Mouse (Mus musculus) embryonic facial prominence, embryonic 14.5 days (tissue): Measurements from ENCODE around the gene Accsl. TPM values are rescaled to one million over a fixed set of nuclear protein-coding genes. Genes with fewer than 3 reads are reported as not detected.

Experiments
- ATAC-seq: fragments of 200-750 bp; cut with Nextera tagmentation; 2 replicates; pipeline ENCODE4 v1.8.0; 2017; ENCODE audit warnings: low read depth, moderate number of reproducible peaks, moderate TSS enrichment
- DNase-seq: peaks from one replicate; pipeline ENCODE4 v3.0.0-alpha.2; 2015; ENCODE audit warnings: low spot score
- H3K27ac ChIP-seq: fragments of 300-500 bp; sonication (generic); replicated peaks from 2 replicates; pipeline ENCODE4 v1.5.1; 2014; ENCODE audit warnings: low read depth, mild to moderate bottlenecking, low read length, moderate library complexity
- H3K27me3 ChIP-seq: fragments of 300-500 bp; sonication (generic); replicated peaks from 2 replicates; pipeline ENCODE4 v1.6.1; 2014; ENCODE audit warnings: low read length; ENCODE audit not compliant: control insufficient read depth, insufficient read depth
- H3K36me3 ChIP-seq: fragments of 300-500 bp; sonication (generic); 2 replicates; pipeline ENCODE4 v1.6.1; 2014; ENCODE audit warnings: low read length, mixed read lengths; ENCODE audit not compliant: control insufficient read depth, insufficient read depth
- H3K4me1 ChIP-seq: fragments of 300-500 bp; sonication (generic); 2 replicates; pipeline ENCODE4 v1.6.1; 2014; ENCODE audit warnings: antibody characterized with exemption, low read length; ENCODE audit not compliant: control insufficient read depth, insufficient read depth
- H3K4me2 ChIP-seq: fragments of 300-500 bp; sonication (generic); 2 replicates; pipeline ENCODE4 v1.6.1; 2014; ENCODE audit warnings: low read depth, mild to moderate bottlenecking, low read length, moderate library complexity, mixed read lengths
- H3K4me3 ChIP-seq: fragments of 300-500 bp; sonication (generic); 2 replicates; pipeline ENCODE4 v1.5.1; 2014; ENCODE audit warnings: low read depth, mild to moderate bottlenecking, low read length
- H3K9ac ChIP-seq: fragments of 300-500 bp; sonication (generic); 2 replicates; pipeline ENCODE4 v1.6.1; 2014; ENCODE audit warnings: low read depth, mild to moderate bottlenecking, low read length, moderate library complexity, mixed read lengths
- H3K9me3 ChIP-seq: fragments of 300-500 bp; sonication (generic); 2 replicates; pipeline ENCODE4 v1.6.1; 2016; ENCODE audit warnings: low read length; ENCODE audit not compliant: control insufficient read depth
- WGBS: fragments of 180-500 bp; shearing (Covaris S2); extraction: QIAGEN DNeasy Blood & Tissue Kit; methylation state at CpG from one replicate; pipeline ENCODE4 v1.1.7; 2014; 5-methylcytosine and 5-hydroxymethylcytosine counted together
- polyA plus RNA-seq: library from polyadenylated mRNA; unstranded; fragments of >200 nt; fragmentation: Nextera tagmentation; extraction: Ambion mirVana; gene quantifications from 2 replicates; pipeline ENCODE4 v1.2.1, GENCODE M21; 2014

The Accsl gene
- polyA plus RNA-seq, 1 experiment from 2014 or later, result 0.53 TPM

GRCm38 (mm10) chr2:93881640-93882367 lies 12.8 kb upstream of the Accsl start:
- no peak overlapping the region for H3K27ac ChIP-seq
- H3K4me2 ChIP-seq, result no peak overlapping the region
- no peaks in the 10 kb centered on the region for H3K27me3 ChIP-seq
- H3K36me3 ChIP-seq, result no peaks in the 10 kb centered on the region
- H3K9ac ChIP-seq, result no peak overlapping the region
- no peak for ATAC-seq
- H3K4me1 ChIP-seq, result peaks cover 3% of the 10 kb centered on the region; the same call in 1 of the 2 replicates
- WGBS, result 85% methylated on average over 9 of the region's 9 CpGs
- DNase-seq, result no peak
- H3K4me3 ChIP-seq, result no peak overlapping the region
- no peaks in the 10 kb centered on the region for H3K9me3 ChIP-seq

- ATAC-seq (no peak), DNase-seq (no peak)
- WGBS, result 78% methylated on average over 3 of the region's 3 CpGs
- H3K9ac ChIP-seq, result no peak overlapping the region
- H3K4me1 ChIP-seq, result peaks cover 3% of the 10 kb centered on the region; the same call in 1 of the 2 replicates
- H3K27me3 ChIP-seq, result no peaks in the 10 kb centered on the region
- H3K4me2 ChIP-seq, result no peak overlapping the region
- no peak overlapping the region for H3K27ac ChIP-seq
- no peaks in the 10 kb centered on the region for H3K9me3 ChIP-seq
- no peaks in the 10 kb centered on the region for H3K36me3 ChIP-seq
- no peak overlapping the region for H3K4me3 ChIP-seq
These were observed 12.0 kb upstream of the Accsl start for GRCm38 (mm10) chr2:93880981-93881380.

- H3K4me3 ChIP-seq, result no peak overlapping the region
- no peaks in the 10 kb centered on the region for H3K27me3 ChIP-seq
- no peak overlapping the region for H3K27ac ChIP-seq
- peaks cover 3% of the 10 kb centered on the region; the same call in 1 of the 2 replicates for H3K4me1 ChIP-seq
- ATAC-seq (no peak), DNase-seq (no peak)
- H3K4me2 ChIP-seq, result no peak overlapping the region
- 55% methylated on average over 8 of the region's 8 CpGs for WGBS
- no peak overlapping the region for H3K9ac ChIP-seq
- H3K36me3 ChIP-seq, result no peaks in the 10 kb centered on the region
- H3K9me3 ChIP-seq, result no peaks in the 10 kb centered on the region
These were observed 11.5 kb upstream of the Accsl start for GRCm38 (mm10) chr2:93880450-93880849.

- Histone ChIP-seq H3K4me1 (peaks cover 6% of the 10 kb centered on the region), H3K27ac (no peak overlapping the region), H3K27me3 (no peaks in the 10 kb centered on the region), H3K36me3 (no peaks in the 10 kb centered on the region), H3K4me3 (no peak overlapping the region), H3K9ac (no peak overlapping the region), H3K9me3 (no peaks in the 10 kb centered on the region), H3K4me2 (no peak overlapping the region)
- DNase-seq, result peak; percentile 11
- WGBS, result 60% methylated on average over 5 of the region's 5 CpGs
- no peak for ATAC-seq
These were observed 8.0 kb upstream of the Accsl start for GRCm38 (mm10) chr2:93877005-93877404.

- Histone ChIP-seq H3K9ac (no peak overlapping the region), H3K9me3 (no peaks in the 10 kb centered on the region), H3K36me3 (no peaks in the 10 kb centered on the region), H3K4me1 (peaks cover 3% of the 10 kb centered on the region; the same call in 1 of the 2 replicates), H3K27ac (no peak overlapping the region), H3K4me3 (no peak overlapping the region), H3K27me3 (no peaks in the 10 kb centered on the region), H3K4me2 (no peak overlapping the region)
- ATAC-seq, result no peak
- 92% methylated on average over 3 of the region's 3 CpGs for WGBS
- no peak for DNase-seq
These were observed 5.6 kb upstream of the Accsl start for GRCm38 (mm10) chr2:93874606-93875005.

- 5% methylated on average over 2 of the region's 2 CpGs for WGBS
These were observed 5.2 kb upstream of the Accsl start for GRCm38 (mm10) chr2:93874227-93874514.

GRCm38 (mm10) chr2:93873449-93874226 lies 4.7 kb upstream of the Accsl start:
- H3K4me1 ChIP-seq, result peaks cover 3% of the 10 kb centered on the region; the same call in 1 of the 2 replicates
- no peaks in the 10 kb centered on the region for H3K9me3 ChIP-seq
- H3K4me2 ChIP-seq, result no peak overlapping the region
- 7% methylated on average over 11 of the region's 12 CpGs for WGBS
- H3K27ac ChIP-seq, result no peak overlapping the region
- peak; percentile 36 for DNase-seq
- no peak overlapping the region for H3K9ac ChIP-seq
- H3K27me3 ChIP-seq, result no peaks in the 10 kb centered on the region
- H3K4me3 ChIP-seq, result no peak overlapping the region
- ATAC-seq, result no peak
- no peaks in the 10 kb centered on the region for H3K36me3 ChIP-seq

More at GRCm38 (mm10) chr2:93874227-93874514, 5.2 kb upstream of the Accsl start:
- Histone ChIP-seq H3K4me2 (no peak overlapping the region), H3K27ac (no peak overlapping the region), H3K9ac (no peak overlapping the region), H3K9me3 (no peaks in the 10 kb centered on the region), H3K36me3 (no peaks in the 10 kb centered on the region), H3K4me1 (peaks cover 3% of the 10 kb centered on the region; the same call in 1 of the 2 replicates), H3K4me3 (no peak overlapping the region), H3K27me3 (no peaks in the 10 kb centered on the region)
- ATAC-seq, result no peak
- DNase-seq, result no peak

GRCm38 (mm10) chr2:93872257-93872656 lies 3.3 kb upstream of the Accsl start:
- no peak for ATAC-seq
- H3K27me3 ChIP-seq, result no peaks in the 10 kb centered on the region
- H3K4me3 ChIP-seq, result no peak overlapping the region
- peaks cover 3% of the 10 kb centered on the region; the same call in 1 of the 2 replicates for H3K4me1 ChIP-seq
- WGBS, result 56% methylated on average over 7 of the region's 7 CpGs
- no peak overlapping the region for H3K27ac ChIP-seq
- no peak overlapping the region for H3K9ac ChIP-seq
- no peaks in the 10 kb centered on the region for H3K9me3 ChIP-seq
- H3K4me2 ChIP-seq, result no peak overlapping the region
- peak; percentile 50 for DNase-seq
- no peaks in the 10 kb centered on the region for H3K36me3 ChIP-seq
